Mouse (Mus musculus): ENCODE results near the gene Ncoa7.

DNA sequence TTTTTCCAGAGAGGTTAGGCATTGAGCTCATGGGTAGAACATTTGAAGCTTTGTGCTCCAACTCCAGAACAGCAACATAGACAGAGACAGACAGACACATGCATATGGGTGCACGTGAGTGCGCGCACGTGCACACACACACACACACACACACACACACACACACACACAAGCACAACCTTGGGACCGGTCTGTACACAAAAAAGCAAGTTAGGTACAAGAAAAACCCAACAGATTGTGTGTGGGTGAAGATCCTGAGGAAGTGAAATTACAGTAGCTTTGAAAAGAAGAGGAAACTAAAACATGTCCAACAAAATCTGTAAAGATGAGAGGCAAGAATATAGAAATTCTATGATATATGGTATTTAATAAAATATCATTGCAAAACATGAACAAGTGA lies 13.6 kb downstream of the Ncoa7 start:
- no peak for TF ChIP-seq CTCF (IDR thresholded peaks at IDR 0.05; ENCODE audit: low read depth)
- no peak for TF ChIP-seq EP300 (IDR thresholded peaks at IDR 0.05; ENCODE audit: low read depth)

Data from heart, postnatal 0 days (tissue).